8 mouse cellular contexts compared by ENCODE assay signal in the genomic region with DNA sequence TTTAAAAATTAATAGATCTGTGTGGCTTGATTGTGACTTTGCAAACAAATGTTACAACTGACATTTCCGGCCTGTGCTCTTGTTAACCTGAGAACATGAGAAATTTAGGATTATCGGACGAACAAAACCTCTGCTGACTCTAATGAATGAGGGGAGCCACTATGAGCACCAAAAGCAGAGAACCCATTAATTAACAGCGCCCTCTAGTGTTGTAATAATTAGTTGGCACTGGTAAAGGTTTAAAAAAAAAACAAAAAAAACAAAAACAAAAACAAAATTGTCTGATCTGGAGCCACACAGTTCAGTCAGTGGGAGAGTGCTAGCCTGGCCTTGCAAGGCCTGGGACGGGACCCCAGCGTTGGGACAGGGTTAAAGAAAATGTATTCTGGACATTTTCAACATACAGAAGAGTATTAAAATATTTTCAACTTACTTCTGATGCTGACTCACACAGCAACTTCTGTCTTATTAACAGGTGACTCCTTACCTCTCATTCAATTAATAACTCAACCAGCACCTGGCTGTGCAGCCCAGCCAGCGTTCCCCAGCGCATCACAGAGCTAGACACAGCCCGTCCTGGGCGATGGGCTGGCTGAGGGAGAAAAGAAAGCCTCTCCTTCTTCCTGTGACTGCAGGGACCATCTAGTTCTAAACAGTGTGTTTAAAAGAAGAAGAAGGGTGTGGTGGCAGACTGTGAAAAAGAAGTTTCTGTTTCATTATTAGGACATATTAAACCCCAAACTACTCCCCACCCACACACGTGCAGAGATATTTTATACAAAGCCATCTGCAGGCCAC. TPM values are rescaled to one million over a fixed set of nuclear protein-coding genes. Genes with fewer than 3 reads are reported as not detected.
DNase-seq lines count a peak whose midpoint lies in the region; ATAC-seq and TF ChIP-seq lines count a peak whose summit lies in the region.

No protein-coding gene starts in this region.

- no peak overlapping the region for H3K9ac ChIP-seq in MEL (ENCODE audit: control insufficient read depth, low read depth, low read length, poor library complexity, severe bottlenecking)

- peak; percentile 54 for ATAC-seq in megakaryocyte-erythroid progenitor cell, adult 5-6 weeks (replicated peaks; ENCODE audit: low FRiP score, low TSS enrichment, poor library complexity, severe bottlenecking)

- TF ChIP-seq CTCF in left cerebral cortex, adult 2 months (IDR thresholded peaks at IDR 0.05): peak; percentile 72
- peak; percentile 22 to 83 (median 53) for TF ChIP-seq CTCF in MEL (IDR thresholded peaks at IDR 0.05 in 2 of 3, conservative IDR thresholded peaks at IDR 0.05 in 1 of 3; ENCODE audit: control insufficient read depth in 1 of 3, insufficient read depth in 1 of 3, low read depth in 2 of 3, low read length in 3 of 3, poor library complexity in 1 of 3, severe bottlenecking in 1 of 3)
- peak; percentile 10; the same call in 1 of the 2 replicates for TF ChIP-seq CTCF in cortical plate, adult 2 months (IDR thresholded peaks at IDR 0.05; ENCODE audit: extremely low read depth, insufficient read depth, low read length)

- no peak overlapping the region for H3K4me3 ChIP-seq in left cerebral cortex, adult 2 months
- no peak overlapping the region for H3K4me3 ChIP-seq in MEL (ENCODE audit: control insufficient read depth in 1 of 2, insufficient read depth in 1 of 2, low read depth in 2 of 2, low read length in 2 of 2)
- no peak overlapping the region for H3K4me3 ChIP-seq in cortical plate, adult 2 months (ENCODE audit: insufficient read depth, low read length)

- H3K79me2 ChIP-seq in MEL (ENCODE audit: control insufficient read depth, insufficient read depth, low read length, poor library complexity): peaks cover 2% of the 10 kb centered on the region; the same call in 1 of the 2 replicates

- no peaks in the 10 kb centered on the region for H3K27me3 ChIP-seq in MEL (ENCODE audit: control insufficient read depth in 1 of 2, insufficient read depth in 2 of 2, low read length in 2 of 2)

- no peaks in the 10 kb centered on the region for H3K9me3 ChIP-seq in MEL (replicated peaks; ENCODE audit: insufficient read depth, low read length)

- H3K4me1 ChIP-seq in MEL (ENCODE audit: control insufficient read depth in 1 of 2, insufficient read depth in 2 of 2, low read length in 2 of 2): no peaks in the 10 kb centered on the region
- H3K4me1 ChIP-seq in cortical plate, adult 2 months (ENCODE audit: control insufficient read depth, insufficient read depth, low read length): peaks cover 8% of the 10 kb centered on the region

- TF ChIP-seq RAD21 in MEL (IDR thresholded peaks at IDR 0.05; ENCODE audit: low read depth, low read length): peak; percentile 81

- TF ChIP-seq POLR2A in MEL (IDR thresholded peaks at IDR 0.05; ENCODE audit: control insufficient read depth in 1 of 2, insufficient read depth in 1 of 2, low read depth in 1 of 2, low read length in 2 of 2, poor library complexity in 1 of 2): no peak
- TF ChIP-seq POLR2A in cortical plate, adult 2 months (IDR thresholded peaks at IDR 0.05; ENCODE audit: extremely low read depth, insufficient read depth, low read length): no peak

- no peak for DNase-seq in left cerebral cortex, adult 2 months (ENCODE audit: extremely low spot score in 1 of 2, low spot score in 2 of 2)
- no peak for DNase-seq in left cerebral cortex, adult 9 months (ENCODE audit: low spot score in 2 of 2)
- peak; percentile 54 for DNase-seq in MEL (ENCODE audit: low read depth, low spot score)
- DNase-seq in left cerebral cortex, postnatal 36 days (ENCODE audit: low spot score in 2 of 2): no peak
- no peak for DNase-seq in cerebellum, postnatal 36 days
- no peak for DNase-seq in urinary bladder, postnatal 36 days (ENCODE audit: low spot score in 2 of 2)

- H3K36me3 ChIP-seq in MEL (ENCODE audit: control insufficient read depth in 1 of 2, insufficient read depth in 2 of 2, low read length in 2 of 2): no peaks in the 10 kb centered on the region; a peak in 1 of 4 replicates

- no peak for TF ChIP-seq EP300 in MEL (IDR thresholded peaks at IDR 0.05; ENCODE audit: low read depth in 1 of 2, low read length in 2 of 2)

- intact Hi-C loops in left cerebral cortex, adult 2 months (cut with DNase I): no loop called here
- intact Hi-C loops in left cerebral cortex, postnatal 36 days (cut with DNase I): no loop called here

- no peak overlapping the region for H3K27ac ChIP-seq in left cerebral cortex, adult 2 months
- H3K27ac ChIP-seq in MEL (ENCODE audit: control insufficient read depth, low read depth, low read length): no peak overlapping the region
- H3K27ac ChIP-seq in cortical plate, adult 2 months (ENCODE audit: insufficient read depth, low read length): no peak overlapping the region

TF ChIP-seq in MEL, 35 proteins besides CTCF, POLR2A, EP300 and RAD21:
- TF ChIP-seq UBTF (IDR thresholded peaks at IDR 0.05; ENCODE audit: borderline replicate concordance, insufficient read depth, low read depth, low read length) (no peak), ZC3H11A (IDR thresholded peaks at IDR 0.05; ENCODE audit: low read depth, low read length) (peak; percentile 69), MYB (IDR thresholded peaks at IDR 0.05; ENCODE audit: low read depth, low read length) (no peak), MAFK (IDR thresholded peaks at IDR 0.05; ENCODE audit: borderline replicate concordance, low read depth, low read length) (no peak), ZNF384 (IDR thresholded peaks at IDR 0.05; ENCODE audit: low read depth, low read length) (peak; percentile 94), MEF2A (IDR thresholded peaks at IDR 0.05; ENCODE audit: extremely low read depth, insufficient replicate concordance, low read depth, low read length, poor library complexity, severe bottlenecking) (no peak), ZKSCAN1 (IDR thresholded peaks at IDR 0.05; ENCODE audit: low read depth, low read length) (no peak; the same call in 1 of the 2 replicates), ETS1 (IDR thresholded peaks at IDR 0.05; ENCODE audit: low read depth, low read length) (no peak), MAZ (IDR thresholded peaks at IDR 0.05; ENCODE audit: low read depth, low read length) (no peak), NELFE (IDR thresholded peaks at IDR 0.05; ENCODE audit: low read depth, low read length) (no peak), POLR2AphosphoS5 (IDR thresholded peaks at IDR 0.05; ENCODE audit: borderline replicate concordance, low read depth, low read length) (no peak), BHLHE40 (IDR thresholded peaks at IDR 0.05; ENCODE audit: borderline replicate concordance, low read depth, low read length) (no peak), NRF1 (IDR thresholded peaks at IDR 0.05; ENCODE audit: insufficient read depth, low read depth, low read length, poor library complexity, severe bottlenecking) (no peak), MXI1 (IDR thresholded peaks at IDR 0.05; ENCODE audit: low read depth, low read length) (no peak), MAX (IDR thresholded peaks at IDR 0.05; ENCODE audit: low read length) (no peak), TCF12 (IDR thresholded peaks at IDR 0.05; ENCODE audit: low read depth, low read length) (no peak), SMC3 (IDR thresholded peaks at IDR 0.05; ENCODE audit: low read depth, low read length) (peak; percentile 77)

RNA-seq across cellular contexts. Expression of gene Slc23a2, which starts 30.7 kb away (rescaled TPM):
- total RNA-seq in left cerebral cortex, adult 2 months (2021): 100 to 1,000 TPM; 142 to 162 TPM
- 6.5 and 7.9 TPM in 2 replicates for total RNA-seq in MEL (2012; rRNA removed)
- polyA plus RNA-seq in MEL (2012; ENCODE audit: insufficient read depth in 1 of 2, insufficient read length in 2 of 2, low read depth in 1 of 2, low replicate concordance in 2 of 2, missing spikeins in 1 of 2): 10 to 100 TPM in 1 of 2 experiments, not detected in 1; 10.3 TPM
- polyA plus RNA-seq in cortical plate, adult 2 months (2012; rRNA removed): 109 and 111 TPM in 2 replicates
- total RNA-seq in megakaryocyte-erythroid progenitor cell, adult 5-6 weeks (2014; fragmentation: Nextera tagmentation): 7.1 and 9.3 TPM in 2 replicates
- total RNA-seq in megakaryocyte-erythroid progenitor cell, adult 5-6 weeks (2017): 5.5 and 7.3 TPM in 2 replicates
- total RNA-seq in left cerebral cortex, postnatal 36 days (2021): 100 to 1,000 TPM; 150 to 153 TPM

Comparison
In these comparisons a context has a peak if more than half of its experiments do, and no peak if none do; other contexts are left out.
1. CTCF ChIP-seq: peak in every context shown above with its lines; median percentile 72 in left cerebral cortex, adult 2 months; 53 in MEL; 10 in cortical plate, adult 2 months.
2. RNA of gene Slc23a2, which starts 30.7 kb away (total RNA-seq): 142 to 162 TPM in left cerebral cortex, adult 2 months and 150 to 153 TPM in left cerebral cortex, postnatal 36 days; 5.5 to 9.3 TPM in megakaryocyte-erythroid progenitor cell, adult 5-6 weeks and 6.5 to 7.9 TPM in MEL; every median in the first group is over 10 times any median in the second.